Mouse (Mus musculus) heart, adult 2 months (tissue): ENCODE results near the gene Efnb1. TPM values are rescaled to one million over a fixed set of nuclear protein-coding genes. Genes with fewer than 3 reads are reported as not detected.

ENCODE experiments used
- DNase-seq, 2 experiments: peaks; one replicate each; pipeline ENCODE4 v3.0.0; 2021
- H3K27ac ChIP-seq: fragments of 200-600 bp; 2 replicates; pipeline ENCODE4 v1.8.1; 2022
- H3K27me3 ChIP-seq: fragments of 200-500 bp; 2 replicates; pipeline ENCODE4 v1.6.1; 2012; ENCODE audit warnings: mild to moderate bottlenecking, low read length, inconsistent platforms, mixed read lengths; ENCODE audit not compliant: control insufficient read depth, insufficient read depth
- H3K36me3 ChIP-seq: fragments of 200-500 bp; 2 replicates; pipeline ENCODE4 v1.6.1; 2012; ENCODE audit warnings: low read length, inconsistent platforms; ENCODE audit not compliant: control insufficient read depth, insufficient read depth
- H3K4me1 ChIP-seq: fragments of 200-500 bp; 2 replicates; pipeline ENCODE4 v1.6.1; 2011; ENCODE audit warnings: low read length; ENCODE audit not compliant: control insufficient read depth, insufficient read depth
- H3K4me3 ChIP-seq: fragments of 200-600 bp; 2 replicates; pipeline ENCODE4 v1.8.1; 2022
- H3K79me2 ChIP-seq: fragments of 200-500 bp; replicated peaks from 2 replicates; pipeline ENCODE4 v1.6.1; 2012; ENCODE audit warnings: mild to moderate bottlenecking, inconsistent platforms, low read length, moderate library complexity, mixed read lengths; ENCODE audit not compliant: control insufficient read depth, insufficient read depth
- H3K9ac ChIP-seq: fragments of 200-500 bp; 2 replicates; pipeline ENCODE4 v1.6.1; 2012; ENCODE audit warnings: low read depth, mild to moderate bottlenecking, control low read depth, inconsistent platforms, low read length, mixed read lengths
- CTCF ChIP-seq: fragments of 200-600 bp; IDR thresholded peaks from 2 replicates; pipeline ENCODE4 v1.8.1; 2022; ENCODE audit warnings: antibody characterized with exemption, mild to moderate bottlenecking, moderate library complexity
- EP300 ChIP-seq: fragments of 200-500 bp; IDR thresholded peaks from 2 replicates; pipeline ENCODE4 v1.6.1; 2011; ENCODE audit warnings: low read depth, low read length, control low read depth; ENCODE audit not compliant: insufficient read depth
- POLR2A ChIP-seq: fragments of 200-500 bp; IDR thresholded peaks from 2 replicates; pipeline ENCODE4 v1.6.1; 2011; ENCODE audit warnings: mild to moderate bottlenecking, low read depth, low read length, control low read depth; ENCODE audit not compliant: insufficient read depth
- whole genome bisulfite sequencing: fragments of 180-500 bp; shearing (Covaris S2); methylation state at CpG from one replicate; pipeline ENCODE4 v1.1.7; 2018; 5-methylcytosine and 5-hydroxymethylcytosine counted together
- intact Hi-C: fragments of 180-260 bp; cut with DNase I; formaldehyde crosslinking; loops from one replicate; pipeline ENCODE4 v1.15.1; 2025
- polyA plus RNA-seq: library from polyadenylated mRNA; depleted of rRNA; stranded (reverse); fragments of >200 nt; gene quantifications from 2 replicates; pipeline ENCODE4 v1.2.3, GENCODE M21; 2012
- total RNA-seq, 2 experiments: library from RNA; stranded (reverse); gene quantifications; 2 replicates each; pipeline ENCODE4 v1.2.3; 2021

Gene Efnb1
- total and polyA plus RNA-seq, 3 experiments: 16.0 to 21.2 (median 20.4) TPM

GRCm38 (mm10) chrX:99134891-99135290 lies 1.0 kb upstream of the Efnb1 start:
- H3K9ac ChIP-seq: peak overlapping the region; percentile 56

GRCm38 (mm10) chrX:99136431-99136966 lies 569 bp downstream of the Efnb1 start:
- peak; percentile 48 to 62 for DNase-seq
- intact Hi-C loops: loop anchor here (1.0 to 10.0 kb wide), 6 partner anchors 63 to 336 kb away; partner anchors contain the start of gene Pja1
- Histone ChIP-seq H3K79me2 (peaks cover 2% of the 10 kb centered on the region), H3K4me3 (peak overlapping the region; percentile 67), H3K27me3 (no peaks in the 10 kb centered on the region), H3K9ac (peak overlapping the region; percentile 94), H3K4me1 (peaks cover 4% of the 10 kb centered on the region), H3K27ac (peak overlapping the region; percentile 84), H3K36me3 (no peaks in the 10 kb centered on the region)
- 11% methylated on average over 40 of the region's 53 CpGs for WGBS
- TF ChIP-seq POLR2A: no peak

More at GRCm38 (mm10) chrX:99134891-99135290, 1.0 kb upstream of the Efnb1 start:
- TF ChIP-seq EP300 (no peak), CTCF (peak; percentile 88), POLR2A (no peak)
- intact Hi-C loops: loop anchor here (1.0 to 10.0 kb wide), 9 partner anchors 82 to 1347 kb away; partner anchors contain the start of gene Pja1
- Histone ChIP-seq H3K4me1 (no peaks in the 10 kb centered on the region; the same call in 1 of the 2 replicates), H3K27ac (peak overlapping the region; percentile 81), H3K79me2 (peaks cover 2% of the 10 kb centered on the region; the same call in 1 of the 2 replicates), H3K36me3 (no peaks in the 10 kb centered on the region), H3K27me3 (no peaks in the 10 kb centered on the region), H3K4me3 (peak overlapping the region; percentile 48)
- WGBS: 17% methylated on average over 14 of the region's 14 CpGs
- DNase-seq: peak; percentile 80 to 83

GRCm38 (mm10) chrX:99137143-99137870 lies 1.4 kb downstream of the Efnb1 start:
- Histone ChIP-seq H3K4me3 (peak overlapping the region; percentile 67), H3K36me3 (no peaks in the 10 kb centered on the region), H3K27ac (peak overlapping the region; percentile 84), H3K79me2 (peaks cover 2% of the 10 kb centered on the region), H3K4me1 (peaks cover 4% of the 10 kb centered on the region), H3K27me3 (no peaks in the 10 kb centered on the region), H3K9ac (peak overlapping the region; percentile 94)
- TF ChIP-seq CTCF: no peak
- TF ChIP-seq EP300: no peak
- no peak for TF ChIP-seq POLR2A
- 16% methylated on average over 31 of the region's 31 CpGs for WGBS
- intact Hi-C loops: loop anchor here (5.0 to 10.0 kb wide), 5 partner anchors 80 to 335 kb away; partner anchors contain the start of gene Pja1
- DNase-seq: peak in 1 of 2 experiments; percentile 20

- no peak for DNase-seq
- H3K4me3 ChIP-seq: peak overlapping the region; percentile 67
- TF ChIP-seq EP300 (no peak), POLR2A (no peak), CTCF (no peak)
- WGBS: 28% methylated on average over 9 of the region's 9 CpGs
- H3K9ac ChIP-seq: peak overlapping the region; percentile 94
- H3K4me1 ChIP-seq: peaks cover 4% of the 10 kb centered on the region
- H3K27me3 ChIP-seq: no peaks in the 10 kb centered on the region
- H3K27ac ChIP-seq: peak overlapping the region; percentile 84
- H3K79me2 ChIP-seq: peaks cover 2% of the 10 kb centered on the region
- no peaks in the 10 kb centered on the region for H3K36me3 ChIP-seq
- intact Hi-C loops: loop anchor here (5.0 to 10.0 kb wide), 5 partner anchors 79 to 334 kb away; partner anchors contain the start of gene Pja1
Observed at GRCm38 (mm10) chrX:99137928-99138740, 2.2 kb downstream of the Efnb1 start.

DNA sequence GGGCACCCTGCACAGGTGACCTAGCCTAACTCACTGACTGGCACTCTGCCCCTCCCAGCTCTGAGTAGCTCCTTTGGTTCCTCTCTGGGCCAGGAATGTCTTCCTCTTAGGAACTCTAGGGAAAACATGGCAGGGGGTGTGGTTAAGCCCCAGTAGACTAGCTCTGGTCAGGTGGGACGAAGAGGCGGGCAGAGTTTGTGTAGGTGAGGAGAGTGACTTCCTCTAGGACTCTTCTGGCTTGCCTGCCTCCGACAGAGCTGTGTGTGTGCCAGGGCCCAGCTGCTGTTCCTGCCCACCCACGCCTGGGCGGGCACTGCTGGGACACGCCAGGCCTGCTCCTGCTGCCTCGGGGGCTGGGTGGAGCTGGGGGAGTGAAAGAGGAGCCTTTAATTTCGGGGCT lies 5.1 kb downstream of the Efnb1 start:
- H3K4me3 ChIP-seq: peak overlapping the region; percentile 19; the same call in 1 of the 2 replicates
- intact Hi-C loops: loop anchor here (2.0 kb wide), 1 partner anchor 154 kb away; no protein-coding TSS in a partner anchor
- no peak overlapping the region for H3K9ac ChIP-seq
- H3K27ac ChIP-seq: no peak overlapping the region; the same call in 1 of the 2 replicates
- no peaks in the 10 kb centered on the region for H3K36me3 ChIP-seq
- H3K27me3 ChIP-seq: no peaks in the 10 kb centered on the region
- peak in 1 of 2 experiments; percentile 37 for DNase-seq
- H3K4me1 ChIP-seq: peaks cover 4% of the 10 kb centered on the region
- peaks cover 3% of the 10 kb centered on the region for H3K79me2 ChIP-seq
- 26% methylated on average over 8 of the region's 8 CpGs for WGBS
- TF ChIP-seq EP300 (no peak), POLR2A (no peak), CTCF (no peak)
